Mouse (Mus musculus): ENCODE results near the gene Dnm1. TPM values are rescaled to one million over a fixed set of nuclear protein-coding genes. Genes with fewer than 3 reads are reported as not detected.

The Dnm1 gene
- polyA plus RNA-seq, 1 experiment: 1,410 TPM

DNA sequence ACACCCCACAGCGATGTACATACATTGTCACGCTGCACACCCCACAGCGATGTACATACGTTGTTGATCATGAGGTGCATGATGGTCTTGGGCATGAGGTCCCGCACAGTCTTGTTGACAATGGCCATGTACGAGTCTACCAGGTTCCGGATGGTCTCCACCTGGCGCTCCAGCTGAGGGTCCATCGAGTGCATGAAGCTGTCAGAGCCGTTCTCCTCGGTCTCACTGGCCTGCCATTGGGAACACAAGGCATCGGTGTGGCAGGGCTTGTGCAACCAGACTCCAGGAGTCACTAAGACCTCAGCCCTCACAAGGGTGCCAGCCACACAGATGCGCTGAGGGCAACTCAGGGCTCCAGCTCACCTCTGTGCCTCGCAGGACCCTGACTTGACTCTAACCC, 38.3 kb downstream of the Dnm1 start:
- Histone ChIP-seq H3K27ac (ENCODE audit: insufficient read depth, low read length) (no peak overlapping the region), H3K4me1 (ENCODE audit: control insufficient read depth, insufficient read depth, low read length) (peaks cover 37% of the 10 kb centered on the region), H3K4me3 (replicated peaks; ENCODE audit: insufficient read depth, low read depth, low read length) (no peak overlapping the region), H3K27me3 (ENCODE audit: control insufficient read depth, insufficient read depth, low read length) (no peaks in the 10 kb centered on the region)
- 89% methylated on average over 14 of the region's 14 CpGs for WGBS
- no peak for DNase-seq
- no peak for TF ChIP-seq CTCF (IDR thresholded peaks at IDR 0.05; ENCODE audit: borderline replicate concordance, insufficient read depth, low read depth, low read length)
- no peak for TF ChIP-seq POLR2A (IDR thresholded peaks at IDR 0.05; ENCODE audit: borderline replicate concordance, insufficient read depth, low read length)

GRCm38 (mm10) chr2:32312318-32312964, 40.7 kb downstream of the Dnm1 start:
- H3K27ac ChIP-seq (ENCODE audit: insufficient read depth, low read length): peak overlapping the region; percentile 11; the same call in 1 of the 2 replicates
- H3K4me1 ChIP-seq (ENCODE audit: control insufficient read depth, insufficient read depth, low read length): peaks cover 43% of the 10 kb centered on the region
- TF ChIP-seq CTCF (IDR thresholded peaks at IDR 0.05; ENCODE audit: borderline replicate concordance, insufficient read depth, low read depth, low read length): no peak
- WGBS: 16% methylated on average over 50 of the region's 56 CpGs
- H3K27me3 ChIP-seq (ENCODE audit: control insufficient read depth, insufficient read depth, low read length): no peaks in the 10 kb centered on the region
- peak in 1 of 2 experiments; percentile 63 for DNase-seq
- H3K4me3 ChIP-seq (replicated peaks; ENCODE audit: insufficient read depth, low read depth, low read length): no peak overlapping the region

- no peaks in the 10 kb centered on the region for H3K27me3 ChIP-seq (ENCODE audit: control insufficient read depth, insufficient read depth, low read length)
- no peak for DNase-seq
- 0 out of 2 replicates have a peak overlapping the region, but pooled peaks have one; percentile 12 for H3K27ac ChIP-seq (ENCODE audit: insufficient read depth, low read length)
- peaks cover 36% of the 10 kb centered on the region for H3K4me1 ChIP-seq (ENCODE audit: control insufficient read depth, insufficient read depth, low read length)
- 18% methylated on average over 39 of the region's 42 CpGs for WGBS
- TF ChIP-seq CTCF (IDR thresholded peaks at IDR 0.05; ENCODE audit: borderline replicate concordance, insufficient read depth, low read depth, low read length): no peak
- no peak for TF ChIP-seq POLR2A (IDR thresholded peaks at IDR 0.05; ENCODE audit: borderline replicate concordance, insufficient read depth, low read length)
- no peak overlapping the region for H3K4me3 ChIP-seq (replicated peaks; ENCODE audit: insufficient read depth, low read depth, low read length)
Measured at GRCm38 (mm10) chr2:32311443-32312317, 41.5 kb downstream of the Dnm1 start.

DNA sequence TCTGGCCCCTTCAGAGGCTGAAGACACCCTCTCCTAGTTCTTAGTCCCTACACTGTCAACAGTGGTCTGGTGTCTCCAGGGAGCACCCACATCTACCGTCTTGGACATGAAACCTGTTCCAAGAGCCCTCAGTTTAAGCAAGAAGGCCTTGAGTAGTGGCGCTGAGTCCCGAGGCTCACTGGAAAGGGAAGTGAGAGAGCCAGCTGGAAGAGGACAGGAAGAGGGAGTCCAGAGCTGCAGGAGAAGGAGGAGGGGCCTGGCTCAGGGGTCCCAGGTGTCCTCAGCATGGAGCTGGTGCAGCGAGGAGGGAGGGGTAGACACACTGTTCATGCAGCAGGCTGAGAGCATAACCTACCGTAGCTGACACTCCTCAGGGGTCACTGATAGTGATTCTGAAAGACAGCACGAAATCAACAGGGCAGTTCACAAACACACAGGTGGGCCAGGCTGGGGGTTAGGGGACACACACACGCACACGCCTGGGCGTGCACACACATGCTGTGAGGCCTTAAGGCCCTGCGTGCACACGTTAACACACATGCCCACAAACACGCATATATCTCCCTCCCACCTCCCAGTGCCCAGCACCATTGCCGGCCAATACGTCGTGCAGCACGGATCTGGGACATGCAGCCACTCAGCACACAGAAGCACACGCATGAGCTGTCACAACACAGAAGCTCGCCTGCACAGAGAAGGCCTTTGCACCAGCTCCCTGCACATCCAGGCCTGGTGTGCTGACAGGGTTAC, 42.9 kb downstream of the Dnm1 start:
- H3K4me1 ChIP-seq (ENCODE audit: control insufficient read depth, insufficient read depth, low read length): peaks cover 35% of the 10 kb centered on the region
- no peaks in the 10 kb centered on the region for H3K27me3 ChIP-seq (ENCODE audit: control insufficient read depth, insufficient read depth, low read length)
- 66% methylated on average over 18 of the region's 18 CpGs for WGBS
- peak in 1 of 2 experiments; percentile 40 for DNase-seq
- TF ChIP-seq POLR2A (IDR thresholded peaks at IDR 0.05; ENCODE audit: borderline replicate concordance, insufficient read depth, low read length) (no peak), CTCF (IDR thresholded peaks at IDR 0.05; ENCODE audit: borderline replicate concordance, insufficient read depth, low read depth, low read length) (no peak)
- no peak overlapping the region for H3K4me3 ChIP-seq (replicated peaks; ENCODE audit: insufficient read depth, low read depth, low read length)
- no peak overlapping the region for H3K27ac ChIP-seq (ENCODE audit: insufficient read depth, low read length)

DNA sequence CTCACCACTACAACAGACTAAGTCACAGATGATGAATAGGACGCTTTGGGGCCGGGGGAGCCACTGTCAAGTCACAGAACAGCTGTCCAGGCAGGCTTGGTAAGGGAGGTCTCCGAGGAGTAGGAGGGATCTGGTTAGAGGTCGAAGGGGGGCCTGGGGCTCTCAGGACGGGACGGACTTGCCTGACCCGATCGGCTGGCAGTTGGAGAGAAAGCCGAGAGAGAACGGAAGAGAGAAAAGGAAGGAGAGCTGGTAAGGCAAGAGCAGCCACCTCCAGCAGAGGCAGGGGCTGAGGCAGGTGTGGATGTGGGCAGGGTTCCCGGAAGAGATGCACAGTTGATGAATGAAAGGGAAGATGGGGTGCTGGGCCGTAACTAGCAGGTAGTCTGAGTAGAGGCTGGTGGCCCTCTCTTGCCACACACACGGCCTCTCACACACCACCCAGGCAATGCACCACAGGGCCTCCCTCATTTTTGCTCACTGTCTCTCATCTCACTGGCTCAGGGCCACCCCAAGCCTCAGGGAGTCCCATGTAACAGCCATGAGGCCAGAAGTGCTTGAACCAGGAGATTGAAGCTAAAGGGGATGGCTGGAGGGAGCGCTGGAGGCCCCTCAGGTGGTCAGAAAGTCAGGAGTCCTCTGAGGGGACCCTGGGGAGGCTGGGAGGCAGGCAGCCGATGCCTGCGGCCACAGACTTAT, 44.1 kb downstream of the Dnm1 start:
- peak; percentile 61 to 63 for DNase-seq
- WGBS: 54% methylated on average over 16 of the region's 16 CpGs
- Histone ChIP-seq H3K4me3 (replicated peaks; ENCODE audit: insufficient read depth, low read depth, low read length) (no peak overlapping the region), H3K4me1 (ENCODE audit: control insufficient read depth, insufficient read depth, low read length) (peaks cover 39% of the 10 kb centered on the region), H3K27me3 (ENCODE audit: control insufficient read depth, insufficient read depth, low read length) (no peaks in the 10 kb centered on the region), H3K27ac (ENCODE audit: insufficient read depth, low read length) (peak overlapping the region; percentile 34; the same call in 1 of the 2 replicates)
- TF ChIP-seq CTCF (IDR thresholded peaks at IDR 0.05; ENCODE audit: borderline replicate concordance, insufficient read depth, low read depth, low read length) (no peak), POLR2A (IDR thresholded peaks at IDR 0.05; ENCODE audit: borderline replicate concordance, insufficient read depth, low read length) (no peak)

- no peaks in the 10 kb centered on the region for H3K27me3 ChIP-seq (ENCODE audit: control insufficient read depth, insufficient read depth, low read length)
- no peak overlapping the region for H3K4me3 ChIP-seq (replicated peaks; ENCODE audit: insufficient read depth, low read depth, low read length)
- peak; percentile 74 to 79 for DNase-seq
- 39% methylated on average over 8 of the region's 8 CpGs for WGBS
- TF ChIP-seq POLR2A (IDR thresholded peaks at IDR 0.05; ENCODE audit: borderline replicate concordance, insufficient read depth, low read length) (no peak), CTCF (IDR thresholded peaks at IDR 0.05; ENCODE audit: borderline replicate concordance, insufficient read depth, low read depth, low read length) (peak; percentile 78)
- H3K27ac ChIP-seq (ENCODE audit: insufficient read depth, low read length): no peak overlapping the region
- peaks cover 39% of the 10 kb centered on the region for H3K4me1 ChIP-seq (ENCODE audit: control insufficient read depth, insufficient read depth, low read length)
Measured at GRCm38 (mm10) chr2:32307941-32308760, 45.0 kb downstream of the Dnm1 start.

Data from cerebellum, adult 2 months (tissue).